Mouse (Mus musculus) midbrain, embryonic 16.5 days (tissue): ENCODE measurements around the gene Nrsn2. TPM values are rescaled to one million over a fixed set of nuclear protein-coding genes. Genes with fewer than 3 reads are reported as not detected.

Experiments used
- ATAC-seq: fragments of 200-750 bp; cut with Nextera tagmentation; 2 replicates; pipeline ENCODE4 v1.8.0; 2017; ENCODE audit warnings: moderate TSS enrichment
- H3K27ac ChIP-seq: fragments of 300-500 bp; sonication (generic); 2 replicates; pipeline ENCODE4 v1.5.1; 2014; ENCODE audit warnings: mild to moderate bottlenecking, low read length, mixed read lengths
- H3K27me3 ChIP-seq: fragments of 300-500 bp; sonication (generic); 2 replicates; pipeline ENCODE4 v1.6.1; 2014; ENCODE audit warnings: low read depth, low read length, mixed read lengths; ENCODE audit not compliant: control insufficient read depth, insufficient read depth
- H3K36me3 ChIP-seq: fragments of 300-500 bp; sonication (generic); 2 replicates; pipeline ENCODE4 v1.6.1; 2014; ENCODE audit warnings: mild to moderate bottlenecking, low read length, moderate library complexity, mixed read lengths; ENCODE audit not compliant: control insufficient read depth, insufficient read depth
- H3K4me1 ChIP-seq: fragments of 300-500 bp; sonication (generic); 2 replicates; pipeline ENCODE4 v1.6.1; 2014; ENCODE audit warnings: mild to moderate bottlenecking, low read length, mixed read lengths; ENCODE audit not compliant: control insufficient read depth, insufficient read depth
- H3K4me2 ChIP-seq: fragments of 300-500 bp; sonication (generic); 2 replicates; pipeline ENCODE4 v1.6.1; 2014; ENCODE audit warnings: mild to moderate bottlenecking, low read length, mixed read lengths
- H3K4me3 ChIP-seq: fragments of 300-500 bp; sonication (generic); 2 replicates; pipeline ENCODE4 v1.5.1; 2014; ENCODE audit warnings: low read depth, mild to moderate bottlenecking, low read length, moderate library complexity, mixed read lengths
- H3K9ac ChIP-seq: fragments of 300-500 bp; sonication (generic); 2 replicates; pipeline ENCODE4 v1.6.1; 2014; ENCODE audit warnings: low read depth, low read length, mixed read lengths
- H3K9me3 ChIP-seq: fragments of 300-500 bp; sonication (generic); replicated peaks from 2 replicates; pipeline ENCODE4 v1.6.1; 2014; ENCODE audit warnings: mild to moderate bottlenecking, low read length, mixed read lengths; ENCODE audit not compliant: control insufficient read depth, poor library complexity, severe bottlenecking
- WGBS: fragments of 180-500 bp; shearing (Covaris S2); extraction: QIAGEN DNeasy Blood & Tissue Kit; methylation state at CpG from one replicate; pipeline ENCODE4 v1.1.7; 2014; 5-methylcytosine and 5-hydroxymethylcytosine counted together
- polyA plus RNA-seq: library from polyadenylated mRNA; unstranded; fragments of >200 nt; fragmentation: Nextera tagmentation; extraction: Ambion mirVana; gene quantifications from 2 replicates; pipeline ENCODE4 v1.2.1, GENCODE M21; 2015

The Nrsn2 gene
- polyA plus RNA-seq, result 50.8 and 64.8 TPM in 2 replicates

- Histone ChIP-seq H3K4me2 (peak within 1 kb of the TSS; percentile 72), H3K4me3 (peak within 1 kb of the TSS; percentile 48), H3K9ac (peak within 1 kb of the TSS; percentile 73), H3K4me1 (peaks cover 16% of the 10 kb centered on the region), H3K9me3 (no peaks in the 10 kb centered on the region), H3K36me3 (no peaks in the 10 kb centered on the region), H3K27me3 (no peaks in the 10 kb centered on the region), H3K27ac (peak within 1 kb of the TSS; percentile 87)
- peak; percentile 90 for ATAC-seq
- 0% methylated on average over 12 of the region's 16 CpGs for WGBS
These were observed at the start of gene Nrsn2 for GRCm38 (mm10) chr2:152376345-152376741. Gene Nrsn2, minus strand, starts transcription at chr2:152376638.

- Histone ChIP-seq H3K4me3 (no peak overlapping the region; the same call in 1 of the 2 replicates), H3K4me2 (peak overlapping the region; percentile 88), H3K27me3 (no peaks in the 10 kb centered on the region), H3K9me3 (no peaks in the 10 kb centered on the region), H3K4me1 (peaks cover 32% of the 10 kb centered on the region), H3K27ac (peak overlapping the region; percentile 94), H3K9ac (no peak overlapping the region), H3K36me3 (no peaks in the 10 kb centered on the region)
- 96% methylated on average over 3 of the region's 3 CpGs for WGBS
- ATAC-seq, result no peak
These were observed 39.3 kb upstream of the Nrsn2 start for GRCm38 (mm10) chr2:152415786-152416185.

- Histone ChIP-seq H3K36me3 (no peaks in the 10 kb centered on the region), H3K9me3 (no peaks in the 10 kb centered on the region), H3K27ac (peak within 1 kb of the TSS; percentile 94), H3K4me2 (peak within 1 kb of the TSS; percentile 88), H3K27me3 (no peaks in the 10 kb centered on the region), H3K4me1 (peaks cover 37% of the 10 kb centered on the region), H3K9ac (peak within 1 kb of the TSS; percentile 80), H3K4me3 (peak within 1 kb of the TSS; percentile 72)
- 0 out of 2 replicates have a peak, but pooled peaks have one; percentile 8 for ATAC-seq
- 31% methylated on average over 4 of the region's 4 CpGs for WGBS
These were observed 38.8 kb upstream of the Nrsn2 start, which contains the start of gene 6820408C15Rik for GRCm38 (mm10) chr2:152415287-152415686. Gene 6820408C15Rik, plus strand, starts transcription at chr2:152415587.

GRCm38 (mm10) chr2:152414591-152415165, 38.2 kb upstream of the Nrsn2 start, which contains the start of gene Zcchc3:
Gene Zcchc3, minus strand, starts transcription at chr2:152415027.
- WGBS, result under 1% methylated on average over 53 of the region's 65 CpGs
- H3K27ac ChIP-seq, result peak within 1 kb of the TSS; percentile 94
- H3K9ac ChIP-seq, result peak within 1 kb of the TSS; percentile 80
- H3K4me1 ChIP-seq, result peaks cover 38% of the 10 kb centered on the region
- H3K4me3 ChIP-seq, result peak within 1 kb of the TSS; percentile 72
- peak within 1 kb of the TSS; percentile 88 for H3K4me2 ChIP-seq
- H3K9me3 ChIP-seq, result no peaks in the 10 kb centered on the region
- ATAC-seq, result peak; percentile 78
- H3K36me3 ChIP-seq, result no peaks in the 10 kb centered on the region
- H3K27me3 ChIP-seq, result no peaks in the 10 kb centered on the region

- WGBS, result under 1% methylated on average over 86 of the region's 86 CpGs
- ATAC-seq, result peak; percentile 37
- H3K9me3 ChIP-seq, result no peaks in the 10 kb centered on the region
These were observed 37.5 kb upstream of the Nrsn2 start for GRCm38 (mm10) chr2:152413765-152414584.

GRCm38 (mm10) chr2:152413158-152413764, 36.8 kb upstream of the Nrsn2 start:
- H3K9me3 ChIP-seq, result no peaks in the 10 kb centered on the region
- H3K27me3 ChIP-seq, result no peaks in the 10 kb centered on the region
- peak overlapping the region; percentile 88 for H3K4me2 ChIP-seq
- H3K27ac ChIP-seq, result peak overlapping the region; percentile 94
- H3K9ac ChIP-seq, result peak overlapping the region; percentile 80
- 1% methylated on average over 21 of the region's 21 CpGs for WGBS
- no peak for ATAC-seq
- H3K4me1 ChIP-seq, result peaks cover 38% of the 10 kb centered on the region
- no peaks in the 10 kb centered on the region for H3K36me3 ChIP-seq
- H3K4me3 ChIP-seq, result peak overlapping the region; percentile 72

More at GRCm38 (mm10) chr2:152413765-152414584, 37.5 kb upstream of the Nrsn2 start:
- Histone ChIP-seq H3K27me3 (no peaks in the 10 kb centered on the region), H3K9ac (peak overlapping the region; percentile 80), H3K4me1 (peaks cover 38% of the 10 kb centered on the region), H3K36me3 (no peaks in the 10 kb centered on the region), H3K27ac (peak overlapping the region; percentile 94), H3K4me2 (peak overlapping the region; percentile 88), H3K4me3 (peak overlapping the region; percentile 72)

- ATAC-seq, result no peak
- Histone ChIP-seq H3K27ac (peak overlapping the region; percentile 66), H3K4me3 (peak overlapping the region; percentile 72), H3K27me3 (no peaks in the 10 kb centered on the region), H3K4me1 (peaks cover 38% of the 10 kb centered on the region), H3K4me2 (peak overlapping the region; percentile 88), H3K36me3 (no peaks in the 10 kb centered on the region), H3K9ac (peak overlapping the region; percentile 80), H3K9me3 (no peaks in the 10 kb centered on the region)
- WGBS, result 3% methylated on average over 15 of the region's 15 CpGs
These were observed 36.2 kb upstream of the Nrsn2 start for GRCm38 (mm10) chr2:152412526-152413157.

GRCm38 (mm10) chr2:152411471-152411870, 35.0 kb upstream of the Nrsn2 start:
- Histone ChIP-seq H3K4me1 (peaks cover 40% of the 10 kb centered on the region), H3K4me3 (peak overlapping the region; percentile 1; the same call in 1 of the 2 replicates), H3K27me3 (no peaks in the 10 kb centered on the region), H3K4me2 (peak overlapping the region; percentile 44), H3K27ac (peak overlapping the region; percentile 77), H3K36me3 (no peaks in the 10 kb centered on the region), H3K9me3 (no peaks in the 10 kb centered on the region), H3K9ac (peak overlapping the region; percentile 47; the same call in 1 of the 2 replicates)
- ATAC-seq, result no peak
- 7% methylated on average over 7 of the region's 7 CpGs for WGBS
